Mouse (Mus musculus) testis, postnatal 14 days (tissue): ENCODE measurements around the gene Fthl17e.
A peak's percentile ranks its signal among the peaks of the same experiment; 100 is the strongest.
"Not testable (repeated sequence)": the region's sequence is repeated elsewhere in the genome, so short reads cannot be mapped to it uniquely, and the experiment has no call there.

ENCODE experiments used
- DNase-seq: peaks from one replicate; pipeline ENCODE4 v3.0.0; 2021; ENCODE audit warnings: low spot score

Fthl17e gene

GRCm38 (mm10) chrX:9033193-9033592 is at the start of gene Fthl17e:
Fthl17e (plus strand) TSS chrX:9033493.
- not testable (repeated sequence) for DNase-seq

GRCm38 (mm10) chrX:8986655-8987054 is 46.6 kb upstream of the Fthl17e start, which contains the start of gene Fthl17d:
Fthl17d (minus strand) TSS chrX:8986755.
- DNase-seq: not testable (repeated sequence)

GRCm38 (mm10) chrX:9016079-9016478 is 17.2 kb upstream of the Fthl17e start:
- DNase-seq: no peak

- no peak for DNase-seq
Observed at GRCm38 (mm10) chrX:9019481-9019880, 13.8 kb upstream of the Fthl17e start.

GRCm38 (mm10) chrX:9041611-9042010 is 8.3 kb downstream of the Fthl17e start:
- DNase-seq: peak; percentile 36

GRCm38 (mm10) chrX:9060952-9061351 is 27.7 kb downstream of the Fthl17e start:
- peak; percentile 54 for DNase-seq

- no peak for DNase-seq
Observed at GRCm38 (mm10) chrX:9062101-9062500, 28.8 kb downstream of the Fthl17e start.

- peak; percentile 49 for DNase-seq
Observed at GRCm38 (mm10) chrX:9062715-9063114, 29.4 kb downstream of the Fthl17e start, which contains the start of gene Fthl17f. Fthl17f (plus strand) TSS chrX:9063015.

GRCm38 (mm10) chrX:9077699-9078098 is 44.4 kb downstream of the Fthl17e start:
- DNase-seq: peak; percentile 51
